Mouse (Mus musculus) C2C12 (cell line): Measurements from ENCODE around the gene Vac14. TPM values are rescaled to one million over a fixed set of nuclear protein-coding genes. Genes with fewer than 3 reads are reported as not detected.

Experiments used
- H3K27me3 ChIP-seq: one replicate; pipeline ENCODE4 v1.6.1; 2011; ENCODE audit not compliant: control insufficient read depth, insufficient read depth, insufficient read length
- H3K36me3 ChIP-seq: one replicate; pipeline ENCODE4 v1.6.1; 2011; ENCODE audit not compliant: control insufficient read depth, insufficient read depth
- H3K4me3 ChIP-seq: one replicate; pipeline ENCODE4 v1.5.1; 2011; ENCODE audit warnings: mild to moderate bottlenecking, control low read depth; ENCODE audit not compliant: poor library complexity, insufficient read depth, severe bottlenecking
- H3K79me2 ChIP-seq: one replicate; pipeline ENCODE4 v1.6.1; 2011; ENCODE audit not compliant: control insufficient read depth, insufficient read depth
- H3K79me3 ChIP-seq: one replicate; pipeline ENCODE4 v1.6.1; 2011; ENCODE audit warnings: low read depth, control low read depth
- H3ac ChIP-seq: one replicate; pipeline ENCODE3; 2011; ENCODE audit warnings: low read depth; ENCODE audit not compliant: control insufficient read depth, insufficient read length
- CEBPB ChIP-seq: IDR thresholded peaks from one replicate; pipeline ENCODE4 v1.6.1; 2011; ENCODE audit warnings: low read depth, mild to moderate bottlenecking, control low read depth, moderate library complexity
- CTCF ChIP-seq: IDR thresholded peaks from one replicate; pipeline ENCODE4 v1.5.1; 2011; ENCODE audit not compliant: control insufficient read depth, insufficient read depth, insufficient read length
- FOSL1 ChIP-seq: IDR thresholded peaks from one replicate; pipeline ENCODE4 v1.8.0; 2011; ENCODE audit warnings: mild to moderate bottlenecking, low read length; ENCODE audit not compliant: poor library complexity, insufficient read depth, severe bottlenecking
- MAX ChIP-seq: IDR thresholded peaks from one replicate; pipeline ENCODE4 v1.6.1; 2011; ENCODE audit warnings: mild to moderate bottlenecking, control low read depth
- MYOD1 ChIP-seq: IDR thresholded peaks from one replicate; pipeline ENCODE4 v1.6.1; 2011; ENCODE audit warnings: low read depth; ENCODE audit not compliant: control insufficient read depth, insufficient read length
- MYOG ChIP-seq: IDR thresholded peaks from one replicate; pipeline ENCODE4 v1.6.1; 2011; ENCODE audit not compliant: control insufficient read depth, insufficient read length; ENCODE audit errors: extremely low read depth
- USF1 ChIP-seq: IDR thresholded peaks from one replicate; pipeline ENCODE4 v1.6.1; 2011; ENCODE audit warnings: low read depth, mild to moderate bottlenecking, control low read depth, moderate library complexity
- long read RNA-seq, 2 experiments: library from polyadenylated mRNA; unstranded; transcript quantifications; one replicate each; pipeline ENCODE4 v2.0.0; 2019 to 2020
- polyA plus RNA-seq: library from polyadenylated mRNA; unstranded; fragments of >200 nt; fragmentation: generic; extraction: Trizol; gene quantifications from one replicate; pipeline ENCODE4 v1.2.1, GENCODE M21; 2012; ENCODE audit warnings: missing spikeins

Gene Vac14
- 22.2 TPM for polyA plus RNA-seq
- long read RNA-seq, experiment 1, transcript Vac14-201 (19 exons, 3,069 nt), result major isoform, 9 of 14 reads
- long read RNA-seq, experiment 1, partial matches to known transcripts, result 5 of 14 reads
- long read RNA-seq, experiment 1, other reads (novel, unspliced or antisense), result 0 of 14 reads
- long read RNA-seq, experiment 2, transcript Vac14-201 (19 exons, 3,069 nt), result major isoform, 7 of 18 reads
- long read RNA-seq, experiment 2, partial matches to known transcripts, result 5 of 18 reads
- long read RNA-seq, experiment 2, other reads (novel, unspliced or antisense), result 6 of 18 reads

DNA sequence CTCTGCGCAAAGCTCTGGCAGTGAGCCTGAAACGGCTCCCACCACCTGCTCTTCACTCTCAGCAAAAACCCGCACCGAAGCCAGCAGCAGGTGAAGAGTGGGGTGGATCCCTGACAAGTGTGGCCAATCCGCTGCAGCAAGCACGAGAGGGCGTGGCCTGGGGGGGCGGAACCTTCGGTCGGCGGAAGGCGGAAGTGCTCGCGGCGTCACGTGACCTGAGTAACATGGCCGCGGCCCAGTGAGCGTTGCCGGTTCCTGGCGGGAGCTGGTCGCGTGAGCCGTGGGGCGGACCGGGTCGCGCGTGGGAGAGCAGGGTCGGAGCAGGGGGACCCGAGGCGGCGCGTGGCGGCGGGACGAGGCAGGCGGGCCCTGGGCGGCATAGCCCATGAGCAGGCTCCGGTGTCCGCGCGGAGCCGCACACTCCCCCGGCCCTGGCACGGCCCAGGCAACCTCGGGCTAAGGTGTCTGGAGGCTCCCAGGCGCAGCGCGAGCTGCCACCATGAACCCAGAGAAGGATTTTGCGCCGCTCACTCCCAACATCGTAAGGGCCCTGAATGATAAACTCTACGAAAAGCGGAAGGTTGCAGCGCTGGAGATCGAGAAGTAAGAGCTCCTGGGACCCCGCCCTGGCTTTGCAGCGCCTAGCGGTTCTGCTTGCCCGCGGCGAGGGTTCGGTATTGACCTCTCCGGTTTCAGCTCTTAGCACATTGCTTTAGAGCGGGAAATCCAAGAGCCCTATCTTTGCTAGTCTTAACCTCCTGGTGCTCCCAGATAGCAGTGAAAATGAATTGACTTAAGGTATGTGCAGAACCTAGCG, at the start of gene Vac14:
Gene Vac14, plus strand, starts transcription at position 195 of the 817 bp plus-strand sequence.
- peaks cover 40% of the 10 kb centered on the region for H3K79me3 ChIP-seq
- peak within 1 kb of the TSS; percentile 99 for H3ac ChIP-seq
- peak within 1 kb of the TSS; percentile 79 for H3K4me3 ChIP-seq
- peak; percentile 77 for TF ChIP-seq MAX
- no peak for TF ChIP-seq CTCF
- peak; percentile 97 for TF ChIP-seq USF1
- no peaks in the 10 kb centered on the region for H3K36me3 ChIP-seq
- peaks cover 6% of the 10 kb centered on the region for H3K27me3 ChIP-seq
- H3K79me2 ChIP-seq, result peaks cover 52% of the 10 kb centered on the region

DNA sequence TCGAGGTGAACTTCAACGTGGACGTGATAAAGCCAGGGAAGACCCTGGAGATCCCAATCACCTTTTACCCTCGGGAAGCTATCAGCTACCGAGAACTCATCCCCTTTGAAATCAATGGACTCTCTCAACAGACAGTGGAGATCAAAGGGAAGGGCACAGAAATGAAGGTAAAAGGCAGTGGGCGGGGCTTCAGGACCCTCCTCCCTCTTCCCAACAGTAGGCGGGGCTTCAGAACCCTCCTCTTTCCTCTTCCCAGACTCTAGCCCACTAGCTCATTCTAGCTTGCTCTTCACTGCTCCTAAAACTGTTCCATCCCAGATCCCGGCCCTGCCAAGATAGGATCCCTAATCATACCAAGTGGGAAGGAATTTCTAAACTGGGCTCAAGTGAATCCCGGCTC, 25.7 kb upstream of the Vac14 start:
- Histone ChIP-seq H3K36me3 (no peaks in the 10 kb centered on the region), H3K79me2 (no peaks in the 10 kb centered on the region), H3K27me3 (peaks cover 56% of the 10 kb centered on the region), H3ac (no peak overlapping the region), H3K4me3 (no peak overlapping the region), H3K79me3 (no peaks in the 10 kb centered on the region)
- TF ChIP-seq MYOG (no peak), CEBPB (no peak), MYOD1 (no peak), USF1 (no peak), CTCF (no peak), MAX (no peak), FOSL1 (no peak)

DNA sequence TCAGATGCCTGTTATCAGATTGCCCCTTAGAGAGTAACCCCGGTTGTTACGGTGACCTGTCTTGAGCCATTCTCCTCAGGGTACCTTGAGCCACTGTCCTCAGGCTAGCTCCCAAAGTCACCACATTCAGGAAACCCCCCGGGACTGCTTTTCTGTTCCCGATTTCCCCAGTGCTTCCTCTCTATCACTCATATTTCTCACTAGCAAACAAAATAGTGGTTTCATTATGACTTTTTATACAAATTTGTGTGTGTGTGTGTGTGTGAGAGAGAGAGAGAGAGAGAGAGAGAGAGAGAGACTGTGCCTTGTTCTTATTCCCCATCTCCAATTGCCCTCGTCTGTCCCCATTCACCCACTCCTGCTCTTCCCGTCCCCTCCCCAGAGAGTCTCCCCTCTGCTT, 24.2 kb upstream of the Vac14 start:
- Histone ChIP-seq H3K36me3 (no peaks in the 10 kb centered on the region), H3K79me3 (no peaks in the 10 kb centered on the region), H3K27me3 (peaks cover 70% of the 10 kb centered on the region), H3K4me3 (no peak overlapping the region), H3K79me2 (no peaks in the 10 kb centered on the region), H3ac (no peak overlapping the region)
- TF ChIP-seq CTCF (no peak), MAX (no peak), MYOD1 (no peak), FOSL1 (no peak), CEBPB (no peak), MYOG (no peak), USF1 (no peak)

DNA sequence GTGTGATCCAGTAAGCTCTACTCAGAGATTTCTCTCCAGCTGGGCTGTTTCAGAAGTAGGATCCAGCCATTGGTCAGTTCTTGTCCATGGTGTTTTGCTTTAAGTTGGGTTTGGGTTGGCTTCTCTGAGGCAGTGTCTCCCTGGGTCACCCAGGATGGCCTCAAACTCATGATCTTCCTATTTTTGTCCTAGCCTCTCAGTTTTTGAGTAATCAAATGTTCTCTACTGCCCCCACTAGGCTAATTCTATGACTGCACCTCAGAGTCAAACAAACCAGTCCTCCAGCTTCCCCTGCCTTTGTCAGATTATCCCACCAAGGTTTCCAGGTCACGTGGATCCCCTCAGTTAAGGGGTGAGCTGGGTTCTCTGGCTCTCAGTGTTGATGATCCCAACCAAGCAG, 13.8 kb upstream of the Vac14 start:
- TF ChIP-seq MAX, result no peak
- no peak for TF ChIP-seq MYOD1
- TF ChIP-seq FOSL1, result no peak
- no peak for TF ChIP-seq CEBPB
- TF ChIP-seq USF1, result no peak
- no peak for TF ChIP-seq MYOG
- TF ChIP-seq CTCF, result no peak
- Histone ChIP-seq H3K4me3 (no peak overlapping the region), H3K79me2 (no peaks in the 10 kb centered on the region), H3ac (no peak overlapping the region), H3K27me3 (peaks cover 13% of the 10 kb centered on the region), H3K36me3 (no peaks in the 10 kb centered on the region), H3K79me3 (no peaks in the 10 kb centered on the region)

DNA sequence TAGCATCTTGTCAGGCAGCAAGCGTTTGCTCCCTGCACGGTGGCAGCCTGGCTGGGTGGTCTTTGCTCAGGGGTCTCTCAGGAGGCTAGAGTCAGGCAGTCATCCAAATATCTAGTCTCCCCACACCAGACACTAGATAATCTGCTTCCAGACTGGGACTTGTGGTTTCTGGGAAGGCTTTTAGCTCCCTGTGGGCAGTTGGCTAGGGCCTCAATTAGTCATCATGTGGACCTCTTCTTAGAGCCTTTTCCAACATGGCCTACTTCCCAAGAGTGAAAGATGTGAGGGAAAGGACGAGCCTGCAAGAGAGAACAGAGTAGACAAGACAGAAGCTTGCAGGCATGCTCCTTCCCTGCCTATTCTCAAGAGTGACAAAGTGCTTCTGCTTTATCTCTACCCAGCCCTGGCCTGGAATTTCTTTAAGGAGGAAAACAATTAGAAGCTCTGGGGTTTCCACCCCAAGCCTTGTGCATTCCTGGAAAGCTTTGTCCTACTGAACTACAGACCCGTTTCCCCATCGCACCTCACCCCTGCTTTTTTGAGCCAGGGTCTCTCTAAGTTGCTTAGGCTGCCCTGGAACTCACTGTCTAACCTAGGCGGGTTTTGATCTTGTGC, 12.9 kb upstream of the Vac14 start:
- H3K27me3 ChIP-seq, result peaks cover 8% of the 10 kb centered on the region
- no peak overlapping the region for H3K4me3 ChIP-seq
- TF ChIP-seq USF1 (no peak), MYOD1 (no peak), MYOG (no peak)
- no peaks in the 10 kb centered on the region for H3K79me3 ChIP-seq
- H3ac ChIP-seq, result no peak overlapping the region
- no peaks in the 10 kb centered on the region for H3K79me2 ChIP-seq
- H3K36me3 ChIP-seq, result no peaks in the 10 kb centered on the region
